Mouse (Mus musculus): ENCODE results near the gene Nrd1. TPM values are rescaled to one million over a fixed set of nuclear protein-coding genes. Genes with fewer than 3 reads are reported as not detected.

The Nrd1 gene
- 17.4 and 60.1 TPM in 2 replicates for polyA plus RNA-seq (2012; rRNA removed; ENCODE audit: low replicate concordance)

GRCm38 (mm10) chr4:108999999-109000950 lies at the start of gene Nrd1:
Gene Nrd1 (plus strand): TSS chr4:109000655.

Other genes starting within 250 kb of the Nrd1 start
- 3.3 and 6.3 TPM in 2 replicates for gene Zfyve9, start 219.9 kb upstream of the Nrd1 start, polyA plus RNA-seq (2012; rRNA removed; ENCODE audit: low replicate concordance)
- gene Btf3l4, start 167.0 kb upstream of the Nrd1 start, polyA plus RNA-seq (2012; rRNA removed; ENCODE audit: low replicate concordance), result 9.9 and 18.9 TPM in 2 replicates
- gene Txndc12, start 166.1 kb upstream of the Nrd1 start, polyA plus RNA-seq (2012; rRNA removed; ENCODE audit: low replicate concordance), result 9.5 and 16.8 TPM in 2 replicates
- gene Kti12, start 152.9 kb upstream of the Nrd1 start, polyA plus RNA-seq (2012; rRNA removed; ENCODE audit: low replicate concordance), result 31.3 and 49.9 TPM in 2 replicates
- 0.13 and 0.22 TPM in 2 replicates for gene A730015C16Rik, start 152.0 kb upstream of the Nrd1 start, polyA plus RNA-seq (2012; rRNA removed; ENCODE audit: low replicate concordance)
- gene Rab3b, start 121.6 kb upstream of the Nrd1 start, polyA plus RNA-seq (2012; rRNA removed; ENCODE audit: low replicate concordance), result 0.88 and 1.2 TPM in 2 replicates
- 91.4 and 247 TPM in 2 replicates for gene Osbpl9, start 201.6 kb downstream of the Nrd1 start, polyA plus RNA-seq (2012; rRNA removed; ENCODE audit: low replicate concordance)
- gene Calr4, start 233.8 kb downstream of the Nrd1 start, polyA plus RNA-seq (2012; rRNA removed; ENCODE audit: low replicate concordance), result 0.10 TPM in 1 of 2 replicates, not detected in the other